Mouse (Mus musculus) myocyte (in vitro differentiated cells): Measurements from ENCODE around the gene Shroom3. TPM values are rescaled to one million over a fixed set of nuclear protein-coding genes. Genes with fewer than 3 reads are reported as not detected.

Source experiments
- H3K27me3 ChIP-seq: one replicate; pipeline ENCODE4 v1.6.1; 2011; ENCODE audit not compliant: control insufficient read depth, insufficient read depth, insufficient read length
- H3K36me3 ChIP-seq: one replicate; pipeline ENCODE4 v1.6.1; 2011; ENCODE audit not compliant: control insufficient read depth, insufficient read depth
- H3K4me2 ChIP-seq: one replicate; pipeline ENCODE4 v1.6.1; 2011; ENCODE audit warnings: low read depth, control low read depth
- H3K4me3 ChIP-seq: one replicate; pipeline ENCODE4 v1.5.1; 2011; ENCODE audit warnings: mild to moderate bottlenecking, control low read depth, moderate library complexity
- H3K79me2 ChIP-seq: one replicate; pipeline ENCODE4 v1.6.1; 2011; ENCODE audit not compliant: control insufficient read depth, insufficient read depth
- H3ac ChIP-seq: one replicate; pipeline ENCODE4 v1.6.1; 2011; ENCODE audit not compliant: control insufficient read depth, insufficient read length
- CEBPB ChIP-seq: IDR thresholded peaks from 2 replicates; pipeline ENCODE4 v1.6.1; 2011; ENCODE audit warnings: mild to moderate bottlenecking, moderate library complexity; ENCODE audit not compliant: poor library complexity, insufficient read depth, severe bottlenecking
- E2F4 ChIP-seq: IDR thresholded peaks from one replicate; pipeline ENCODE4 v1.6.1; 2011; ENCODE audit warnings: mild to moderate bottlenecking, control low read depth, moderate library complexity; ENCODE audit not compliant: insufficient read depth
- MAX ChIP-seq: IDR thresholded peaks from one replicate; pipeline ENCODE4 v1.6.1; 2011; ENCODE audit warnings: low read depth, mild to moderate bottlenecking, control low read depth
- MYOD1 ChIP-seq, 3 experiments: IDR thresholded peaks; one replicate each; pipeline ENCODE4 v1.6.1; 2011; ENCODE audit warnings: control low read depth in 2 of 3, low read depth in 2 of 3, mild to moderate bottlenecking in 2 of 3, moderate library complexity in 1 of 3; ENCODE audit not compliant: insufficient read length in 2 of 3, control insufficient read depth in 1 of 3
- MYOG ChIP-seq, 3 experiments: IDR thresholded peaks; one replicate each; pipeline ENCODE4 v1.6.1; 2011; ENCODE audit warnings: control low read depth in 2 of 3, low read depth in 2 of 3, mild to moderate bottlenecking in 2 of 3; ENCODE audit not compliant: insufficient read length in 2 of 3, control insufficient read depth in 1 of 3, insufficient read depth in 1 of 3
- POLR2A ChIP-seq: IDR thresholded peaks from one replicate; pipeline ENCODE4 v1.6.1; 2011; ENCODE audit warnings: low read depth, mild to moderate bottlenecking, control low read depth, moderate library complexity; ENCODE audit not compliant: insufficient read length
- POLR2AphosphoS2 ChIP-seq: IDR thresholded peaks from one replicate; pipeline ENCODE4 v1.6.1; 2011; ENCODE audit warnings: low read depth, control low read depth; ENCODE audit not compliant: insufficient read length
- REST ChIP-seq: IDR thresholded peaks from one replicate; pipeline ENCODE4 v1.6.1; 2011; ENCODE audit warnings: mild to moderate bottlenecking, control low read depth, moderate library complexity; ENCODE audit not compliant: insufficient read depth, insufficient read length
- SRF ChIP-seq: IDR thresholded peaks from one replicate; pipeline ENCODE4 v1.6.1; 2011; ENCODE audit warnings: low read depth; ENCODE audit not compliant: control insufficient read depth, insufficient read length
- TCF12 ChIP-seq: IDR thresholded peaks from one replicate; pipeline ENCODE4 v1.6.1; 2011; ENCODE audit warnings: mild to moderate bottlenecking, control low read depth; ENCODE audit not compliant: poor library complexity, insufficient read depth, severe bottlenecking
- TCF3 ChIP-seq: IDR thresholded peaks from one replicate; pipeline ENCODE4 v1.6.1; 2011; ENCODE audit warnings: low read depth, control low read depth; ENCODE audit not compliant: insufficient read length
- USF1 ChIP-seq: IDR thresholded peaks from one replicate; pipeline ENCODE4 v1.6.1; 2011; ENCODE audit warnings: low read depth, mild to moderate bottlenecking, control low read depth, moderate library complexity
- polyA plus RNA-seq: library from polyadenylated mRNA; unstranded; fragments of >200 nt; fragmentation: generic; extraction: Trizol; gene quantifications from one replicate; pipeline ENCODE4 v1.2.1, GENCODE M21; 2012; ENCODE audit warnings: missing spikeins

Shroom3 gene
- polyA plus RNA-seq, 1 experiment = 7.1 TPM

- Histone ChIP-seq H3K79me2 (no peaks in the 10 kb centered on the region), H3K36me3 (no peaks in the 10 kb centered on the region), H3ac (no peak overlapping the region), H3K27me3 (no peaks in the 10 kb centered on the region), H3K4me3 (no peak overlapping the region), H3K4me2 (no peak overlapping the region)
- TF ChIP-seq TCF3 (no peak), E2F4 (no peak), MYOG (IDR thresholded peaks at IDR 0.05; ENCODE audit: control insufficient read depth in 1 of 3, insufficient read depth in 1 of 3, insufficient read length in 2 of 3, low read depth in 2 of 3) (no peak), POLR2A (no peak), SRF (no peak), CEBPB (no peak), POLR2AphosphoS2 (no peak), TCF12 (no peak), USF1 (no peak), MYOD1 (IDR thresholded peaks at IDR 0.05; ENCODE audit: control insufficient read depth in 1 of 3, insufficient read length in 2 of 3, low read depth in 2 of 3) (no peak), REST (no peak), MAX (no peak)
Observed at GRCm38 (mm10) chr5:92850925-92851324, 167.7 kb downstream of the Shroom3 start.

- Histone ChIP-seq H3K4me2 (no peak overlapping the region), H3K27me3 (no peaks in the 10 kb centered on the region), H3ac (no peak overlapping the region), H3K36me3 (no peaks in the 10 kb centered on the region), H3K4me3 (no peak overlapping the region), H3K79me2 (no peaks in the 10 kb centered on the region)
- TF ChIP-seq USF1 (no peak), E2F4 (no peak), MYOG (IDR thresholded peaks at IDR 0.05; ENCODE audit: control insufficient read depth in 1 of 3, insufficient read depth in 1 of 3, insufficient read length in 2 of 3, low read depth in 2 of 3) (peak in 1 of 3 experiments; percentile 67), MYOD1 (IDR thresholded peaks at IDR 0.05; ENCODE audit: control insufficient read depth in 1 of 3, insufficient read length in 2 of 3, low read depth in 2 of 3) (peak in 1 of 3 experiments; percentile 52), TCF3 (no peak), MAX (no peak), REST (no peak)
Observed at GRCm38 (mm10) chr5:92854983-92855382, 171.7 kb downstream of the Shroom3 start.

GRCm38 (mm10) chr5:92856346-92856745, 173.1 kb downstream of the Shroom3 start:
- Histone ChIP-seq H3K36me3 (no peaks in the 10 kb centered on the region), H3K27me3 (no peaks in the 10 kb centered on the region), H3K4me2 (peak overlapping the region; percentile 45), H3K4me3 (peak overlapping the region; percentile 9), H3K79me2 (no peaks in the 10 kb centered on the region), H3ac (no peak overlapping the region)
- peak in 1 of 3 experiments; percentile 21 for TF ChIP-seq MYOG (IDR thresholded peaks at IDR 0.05; ENCODE audit: control insufficient read depth in 1 of 3, insufficient read depth in 1 of 3, insufficient read length in 2 of 3, low read depth in 2 of 3)
- TF ChIP-seq USF1 = no peak

GRCm38 (mm10) chr5:92857177-92857576, 173.9 kb downstream of the Shroom3 start:
- Histone ChIP-seq H3K79me2 (no peaks in the 10 kb centered on the region), H3ac (no peak overlapping the region), H3K4me3 (peak overlapping the region; percentile 9), H3K36me3 (no peaks in the 10 kb centered on the region), H3K27me3 (no peaks in the 10 kb centered on the region), H3K4me2 (peak overlapping the region; percentile 40)
- no peak for TF ChIP-seq SRF
- TF ChIP-seq MYOD1 (IDR thresholded peaks at IDR 0.05; ENCODE audit: control insufficient read depth in 1 of 3, insufficient read length in 2 of 3, low read depth in 2 of 3) = peak in 2 of 3 experiments; percentile 35 to 45

- Histone ChIP-seq H3K36me3 (no peaks in the 10 kb centered on the region), H3ac (no peak overlapping the region), H3K27me3 (no peaks in the 10 kb centered on the region), H3K4me3 (peak overlapping the region; percentile 9), H3K4me2 (no peak overlapping the region), H3K79me2 (no peaks in the 10 kb centered on the region)
- TF ChIP-seq MYOG (IDR thresholded peaks at IDR 0.05; ENCODE audit: control insufficient read depth in 1 of 3, insufficient read depth in 1 of 3, insufficient read length in 2 of 3, low read depth in 2 of 3) (no peak), POLR2A (no peak), CEBPB (no peak), SRF (no peak), E2F4 (no peak), USF1 (no peak), POLR2AphosphoS2 (no peak), REST (no peak), TCF3 (no peak), TCF12 (no peak), MAX (no peak), MYOD1 (IDR thresholded peaks at IDR 0.05; ENCODE audit: control insufficient read depth in 1 of 3, insufficient read length in 2 of 3, low read depth in 2 of 3) (no peak)
Observed at GRCm38 (mm10) chr5:92858104-92858503, 174.9 kb downstream of the Shroom3 start.
